Mouse (Mus musculus) E14TG2a.4 (cell line): ENCODE data around the gene Arhgef16.

ENCODE experiments used
- CTCF ChIP-seq: conservative IDR thresholded peaks from 2 replicates; pipeline ENCODE4 v1.5.1; 2014; ENCODE audit warnings: low read length
- NANOG ChIP-seq: IDR thresholded peaks from 2 replicates; pipeline ENCODE4 v1.6.1; 2014; ENCODE audit warnings: borderline replicate concordance, low read length, mixed read lengths

- TF ChIP-seq CTCF (no peak), NANOG (no peak)
Observed at GRCm38 (mm10) chr4:154346731-154347522, 45.5 kb upstream of the Arhgef16 start.
